Mouse (Mus musculus): ENCODE measurements at regions not wholly inside any gene's neighbourhood (a gene's known extent, or its start where the extent isn't known, plus 50 kb on each side); places are given as distances from the start of the nearest gene placed in this dataset.

GRCm38 (mm10) chr11:51911481-51911880, 54.0 kb upstream of the Jade2 start:
- no peak for ATAC-seq (ENCODE audit: low TSS enrichment)

GRCm38 (mm10) chr11:51915656-51916032, 51.8 kb upstream of the Cdkn2aipnl start:
- ATAC-seq (ENCODE audit: low TSS enrichment): peak; percentile 7; the same call in 1 of the 2 replicates

- peak; percentile 87 for ATAC-seq (ENCODE audit: low TSS enrichment)
Observed at GRCm38 (mm10) chr11:51916033-51916929, 51.2 kb upstream of the Cdkn2aipnl start.
